Mouse (Mus musculus) CD4-positive, CD25-positive, alpha-beta regulatory T cell, adult 9 weeks (primary cell): ENCODE results near the gene Olfr1278. TPM values are rescaled to one million over a fixed set of nuclear protein-coding genes. Genes with fewer than 3 reads are reported as not detected.

Source experiments
- polyA plus RNA-seq: library from polyadenylated mRNA; unstranded; fragments of 100-300 nt; shearing (Covaris generic); gene quantifications from one replicate; pipeline ENCODE4 v1.2.1, GENCODE M21; 2017

Gene Olfr1278
- not detected for polyA plus RNA-seq

DNA sequence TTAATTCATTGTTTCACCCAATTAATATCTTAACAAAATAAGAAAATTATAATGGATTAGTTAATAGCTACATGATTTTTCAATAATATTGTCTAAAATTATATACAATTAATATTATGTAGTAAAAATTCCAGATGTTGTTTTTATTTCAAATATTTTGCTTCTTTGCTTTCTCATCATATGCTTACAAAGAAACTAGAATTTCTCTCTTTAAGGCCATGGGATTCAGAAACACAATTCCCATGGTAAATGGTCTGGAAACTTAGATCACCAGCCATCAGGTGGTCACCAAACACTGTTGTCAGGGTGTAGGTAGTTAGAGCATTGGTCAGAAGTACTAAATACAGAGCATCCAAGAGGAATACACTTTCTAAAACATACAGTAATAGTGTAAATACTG is at the start of gene Olfr1278:
Olfr1278 (plus strand) TSS at position 301 of the 400 bp plus-strand sequence.

DNA sequence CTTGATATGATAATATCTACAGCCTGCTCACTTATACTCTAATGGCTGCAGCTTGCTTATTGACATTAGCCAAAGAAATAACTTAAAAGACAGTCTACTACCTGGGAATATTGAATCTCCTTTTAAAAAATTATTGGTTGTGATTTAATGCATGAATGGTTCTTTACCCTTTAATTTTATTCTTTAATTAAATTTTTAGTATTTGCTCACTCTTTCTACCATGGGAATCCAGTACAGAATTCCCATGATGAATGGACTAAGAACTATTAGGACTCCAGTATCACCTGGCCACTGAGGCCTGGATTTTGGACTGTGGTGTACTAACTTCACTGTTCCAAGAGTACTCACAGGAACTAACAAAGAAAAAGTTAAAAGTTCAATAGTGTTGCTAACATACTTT is 35.7 kb upstream of the Olfr1278 start, which contains the start of gene Olfr1276:
Olfr1276 (plus strand) TSS at position 301 of the 400 bp plus-strand sequence.

DNA sequence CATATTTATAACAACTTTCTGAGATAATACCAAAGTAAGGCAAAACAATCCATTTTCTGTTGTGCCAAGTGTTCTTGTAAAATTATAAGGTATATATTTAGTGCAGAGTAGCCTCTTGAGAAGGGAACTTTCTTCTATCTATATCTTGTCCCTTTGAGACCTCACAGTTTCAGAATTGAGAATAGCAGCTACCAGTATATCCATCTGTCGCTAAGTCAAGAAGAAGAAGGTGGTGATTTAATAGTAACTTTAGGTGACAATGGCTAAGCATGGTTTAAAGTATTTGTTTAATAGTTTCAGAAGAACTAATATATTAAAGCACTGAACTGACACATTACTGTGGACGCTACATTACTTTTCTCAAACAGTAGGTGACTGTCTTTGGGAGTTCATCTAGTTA is 15.9 kb upstream of the Olfr1278 start, which contains the start of gene Olfr1277:
Olfr1277 (minus strand) TSS at position 101 of the 400 bp plus-strand sequence.

DNA sequence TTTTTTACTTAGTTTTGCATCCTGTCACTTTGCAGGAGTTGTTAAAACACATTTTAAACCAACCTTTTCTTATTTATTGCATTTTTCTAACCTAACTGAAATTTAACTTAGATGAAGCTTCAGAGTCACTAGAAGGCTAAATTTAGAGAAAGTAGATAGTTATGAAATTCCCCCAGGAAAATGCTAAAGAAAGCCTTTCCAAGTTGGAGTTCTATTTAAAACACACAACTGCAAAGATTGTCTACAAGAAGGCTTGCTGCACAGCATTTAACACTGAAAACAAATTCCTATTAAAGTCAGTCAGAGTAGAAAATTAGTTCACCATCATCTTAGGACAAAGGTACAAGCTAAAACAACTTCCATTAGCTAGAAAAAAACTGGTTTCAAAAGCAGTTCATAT is 10.4 kb downstream of the Olfr1278 start, which contains the start of gene Olfr1279:
Olfr1279 (plus strand) TSS at position 262 of the 400 bp plus-strand sequence.

DNA sequence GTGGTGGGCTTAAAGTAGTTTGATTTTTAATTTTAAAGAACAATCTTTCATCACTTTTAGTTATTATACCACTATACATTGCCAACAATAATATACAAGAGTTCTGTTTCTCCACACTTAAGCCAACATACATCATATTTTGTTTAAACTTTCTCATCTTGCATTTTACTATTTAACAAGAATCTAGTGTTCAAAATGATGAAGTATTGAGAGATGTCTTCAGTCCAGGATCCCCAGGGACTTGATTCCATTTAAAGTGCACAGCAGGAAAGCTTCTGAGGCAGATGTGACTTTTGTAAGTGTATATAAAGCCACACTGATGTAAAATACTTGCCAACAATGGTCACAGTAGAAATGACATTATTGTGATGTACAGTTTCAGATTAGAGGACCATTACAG is 23.8 kb downstream of the Olfr1278 start, which contains the start of gene Olfr1280:
Olfr1280 (plus strand) TSS at position 301 of the 400 bp plus-strand sequence.

DNA sequence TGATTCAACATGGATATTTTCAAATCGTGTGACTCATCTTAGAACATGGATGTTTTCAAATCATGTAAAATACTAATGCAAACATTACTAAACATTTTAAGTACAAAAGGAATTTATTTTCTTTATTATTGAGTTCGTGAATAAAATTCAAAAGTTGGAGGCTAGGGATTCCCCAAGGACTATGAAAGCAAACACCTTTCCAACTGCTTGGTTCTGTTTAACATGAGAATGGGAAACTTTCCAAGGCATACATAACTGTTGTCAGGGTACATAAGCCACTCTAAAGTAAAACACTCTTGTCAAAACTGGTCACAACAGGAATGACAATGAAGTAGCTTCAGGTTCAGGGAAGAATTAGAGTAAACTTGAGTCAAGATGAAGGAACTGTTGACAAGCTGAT is 36.3 kb downstream of the Olfr1278 start, which contains the start of gene Olfr1281:
Olfr1281 (plus strand) TSS at position 301 of the 400 bp plus-strand sequence.

DNA sequence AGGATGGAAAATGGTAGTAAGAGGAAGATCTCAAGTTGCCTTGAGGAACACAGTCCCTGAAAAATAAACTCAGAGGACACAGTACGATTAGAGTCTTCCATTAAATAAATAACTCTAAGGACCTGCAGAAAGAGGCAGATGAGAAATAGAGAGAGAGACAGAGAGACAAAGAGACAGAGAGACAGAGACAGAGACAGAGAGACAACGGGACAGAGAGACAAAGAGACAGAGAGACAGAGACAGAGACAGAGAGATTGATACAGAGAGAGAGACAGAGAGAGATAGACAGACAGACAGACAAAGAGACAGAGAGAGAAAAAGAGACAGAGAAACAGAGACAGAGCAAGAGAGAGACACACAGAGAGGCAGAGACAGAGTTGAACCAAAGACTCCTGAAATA is 46.0 kb downstream of the Olfr1278 start, which contains the start of gene Olfr1282:
Olfr1282 (minus strand) TSS at position 101 of the 400 bp plus-strand sequence.

Other genes with a start within 250 kb of the Olfr1278 start
- not detected for gene Gm13941, start 184.2 kb upstream of the Olfr1278 start, polyA plus RNA-seq
- not detected for gene Gm15130, start 137.2 kb upstream of the Olfr1278 start, polyA plus RNA-seq
- not detected for gene 4930430A15Rik, start 60.5 kb upstream of the Olfr1278 start, polyA plus RNA-seq
- gene Olfr1275, start 54.9 kb upstream of the Olfr1278 start, polyA plus RNA-seq = not detected
- not detected for gene Olfr1276, start 35.6 kb upstream of the Olfr1278 start, polyA plus RNA-seq
- gene Olfr1277, start 16.0 kb upstream of the Olfr1278 start, polyA plus RNA-seq = not detected
- not detected for gene Olfr1279, start 10.5 kb downstream of the Olfr1278 start, polyA plus RNA-seq
- gene Olfr1280, start 23.9 kb downstream of the Olfr1278 start, polyA plus RNA-seq = not detected
- not detected for gene Olfr1281, start 36.4 kb downstream of the Olfr1278 start, polyA plus RNA-seq
- gene Olfr1282, start 45.9 kb downstream of the Olfr1278 start, polyA plus RNA-seq = not detected
- not detected for gene Olfr1283, start 76.7 kb downstream of the Olfr1278 start, polyA plus RNA-seq
- gene Olfr1284, start 85.4 kb downstream of the Olfr1278 start, polyA plus RNA-seq = not detected
- not detected for gene Olfr1286, start 133.0 kb downstream of the Olfr1278 start, polyA plus RNA-seq
- not detected for gene Olfr1287, start 159.0 kb downstream of the Olfr1278 start, polyA plus RNA-seq
- not detected for gene Olfr1288, start 184.0 kb downstream of the Olfr1278 start, polyA plus RNA-seq
- not detected for gene Olfr1289, start 190.7 kb downstream of the Olfr1278 start, polyA plus RNA-seq
- gene Olfr1290, start 203.7 kb downstream of the Olfr1278 start, polyA plus RNA-seq = not detected
- gene Olfr1291-ps1, start 207.0 kb downstream of the Olfr1278 start, polyA plus RNA-seq = not detected
- not detected for gene Olfr1293-ps, start 235.1 kb downstream of the Olfr1278 start, polyA plus RNA-seq